Mouse (Mus musculus) liver, adult 2 months (tissue): ENCODE measurements around the gene Prkca.

Source experiments
- CTCF ChIP-seq: fragments of 200-500 bp; IDR thresholded peaks from 2 replicates; pipeline ENCODE4 v1.5.1; 2011; ENCODE audit warnings: low read depth, low read length, control low read depth
- POLR2A ChIP-seq: fragments of 200-500 bp; IDR thresholded peaks from 2 replicates; pipeline ENCODE4 v1.6.1; 2011; ENCODE audit warnings: low read length, control low read depth; ENCODE audit not compliant: insufficient read depth; ENCODE audit errors: extremely low read depth

DNA sequence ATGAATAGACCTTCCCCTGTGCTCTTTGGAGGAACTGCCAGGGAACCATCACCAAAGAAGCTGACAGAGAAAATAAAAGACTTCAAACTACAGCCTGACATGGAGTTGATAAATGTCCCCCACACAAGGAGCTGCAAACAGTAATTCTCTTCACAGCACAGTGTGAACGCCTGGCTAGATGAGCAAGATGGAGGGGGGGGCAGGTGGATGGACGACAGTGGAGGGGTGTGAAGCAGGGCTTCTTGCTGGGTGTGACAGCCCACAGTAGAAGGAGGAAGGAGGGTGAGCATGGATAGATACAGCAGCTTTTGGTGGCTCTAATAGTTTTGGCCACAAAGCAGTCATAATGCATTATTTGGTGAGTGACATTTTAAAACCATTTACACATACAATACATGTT is 100.1 kb downstream of the Prkca start:
- TF ChIP-seq POLR2A (no peak), CTCF (no peak)
